Mouse (Mus musculus): ENCODE data around the gene Lalba.

DNA sequence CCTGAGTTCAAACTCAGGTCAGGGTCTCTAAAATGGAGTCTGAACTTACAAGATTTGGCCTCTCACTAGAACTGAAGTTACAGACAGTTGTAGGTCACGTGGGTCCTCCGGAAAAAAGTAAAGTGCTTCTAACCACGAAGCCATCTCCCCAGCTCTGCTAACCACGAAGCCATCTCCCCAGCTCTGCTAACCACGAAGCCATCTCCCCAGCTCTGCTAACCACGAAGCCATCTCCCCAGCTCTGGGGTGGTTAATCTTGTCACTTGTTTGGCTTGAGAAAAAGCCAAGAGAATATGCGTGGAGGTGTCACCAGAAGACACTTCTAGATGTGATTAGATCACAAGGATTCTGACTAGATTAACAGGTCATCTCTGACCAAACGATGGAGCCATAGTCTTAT lies 31.6 kb upstream of the Lalba start:
- TF ChIP-seq ZNF384 (IDR thresholded peaks at IDR 0.05; ENCODE audit: low read depth, low read length) = no peak
- no peak for TF ChIP-seq MAFK (IDR thresholded peaks at IDR 0.05; ENCODE audit: insufficient read depth, low read depth, low read length)

Data from ES-E14 (cell line).